Mouse (Mus musculus) lung, embryonic 14.5 days (tissue): ENCODE measurements at regions not wholly inside any gene's neighbourhood (a gene's known extent, or its start where the extent isn't known, plus 50 kb on each side); places are given as distances from the start of the nearest gene placed in this dataset.

ENCODE experiments used
- ATAC-seq: fragments of 200-750 bp; cut with Nextera tagmentation; 2 replicates; pipeline ENCODE4 v1.8.0; 2017; ENCODE audit warnings: mild to moderate bottlenecking, moderate TSS enrichment, moderate library complexity; ENCODE audit not compliant: insufficient read depth
- DNase-seq: peaks from one replicate; pipeline ENCODE4 v3.0.0-alpha.2; 2015
- H3K27ac ChIP-seq: fragments of 300-500 bp; sonication (generic); 2 replicates; pipeline ENCODE4 v1.5.1; 2014; ENCODE audit warnings: low read depth, mild to moderate bottlenecking, moderate library complexity
- H3K27me3 ChIP-seq: fragments of 300-500 bp; sonication (generic); 2 replicates; pipeline ENCODE4 v1.6.1; 2014; ENCODE audit warnings: low read length, control low read depth; ENCODE audit not compliant: insufficient read depth
- H3K36me3 ChIP-seq: fragments of 300-500 bp; sonication (generic); 2 replicates; pipeline ENCODE4 v1.6.1; 2014; ENCODE audit warnings: control low read depth; ENCODE audit not compliant: insufficient read depth
- H3K4me1 ChIP-seq: fragments of 300-500 bp; sonication (generic); 2 replicates; pipeline ENCODE4 v1.6.1; 2014; ENCODE audit warnings: antibody characterized with exemption, control low read depth; ENCODE audit not compliant: insufficient read depth
- H3K4me2 ChIP-seq: fragments of 300-500 bp; sonication (generic); 2 replicates; pipeline ENCODE4 v1.6.1; 2014; ENCODE audit warnings: mild to moderate bottlenecking
- H3K4me3 ChIP-seq: fragments of 300-500 bp; sonication (generic); 2 replicates; pipeline ENCODE4 v1.5.1; 2014; ENCODE audit warnings: low read depth, low read length
- H3K9ac ChIP-seq: fragments of 300-500 bp; sonication (generic); 2 replicates; pipeline ENCODE4 v1.6.1; 2014
- H3K9me3 ChIP-seq: fragments of 300-500 bp; sonication (generic); 2 replicates; pipeline ENCODE4 v1.6.1; 2016; ENCODE audit warnings: low read depth, low read length, control low read depth
- CTCF ChIP-seq: IDR thresholded peaks from 2 replicates; pipeline ENCODE4 v1.5.1; 2016; ENCODE audit warnings: antibody characterized with exemption, low read depth
- WGBS: fragments of 180-500 bp; shearing (Covaris S2); extraction: QIAGEN DNeasy Blood & Tissue Kit; methylation state at CpG from one replicate; pipeline ENCODE4 v1.1.7; 2014; 5-methylcytosine and 5-hydroxymethylcytosine counted together

- no peak for DNase-seq
- Histone ChIP-seq H3K36me3 (no peaks in the 10 kb centered on the region), H3K4me3 (no peak overlapping the region), H3K27me3 (no peaks in the 10 kb centered on the region), H3K9ac (no peak overlapping the region), H3K9me3 (no peaks in the 10 kb centered on the region), H3K4me1 (peaks cover 11% of the 10 kb centered on the region), H3K4me2 (no peak overlapping the region), H3K27ac (no peak overlapping the region)
- ATAC-seq: no peak
- WGBS: 69% methylated on average over 5 of the region's 5 CpGs
- no peak for TF ChIP-seq CTCF
Measured at GRCm38 (mm10) chr4:95166503-95166902, 114.5 kb upstream of the Jun start.

DNA sequence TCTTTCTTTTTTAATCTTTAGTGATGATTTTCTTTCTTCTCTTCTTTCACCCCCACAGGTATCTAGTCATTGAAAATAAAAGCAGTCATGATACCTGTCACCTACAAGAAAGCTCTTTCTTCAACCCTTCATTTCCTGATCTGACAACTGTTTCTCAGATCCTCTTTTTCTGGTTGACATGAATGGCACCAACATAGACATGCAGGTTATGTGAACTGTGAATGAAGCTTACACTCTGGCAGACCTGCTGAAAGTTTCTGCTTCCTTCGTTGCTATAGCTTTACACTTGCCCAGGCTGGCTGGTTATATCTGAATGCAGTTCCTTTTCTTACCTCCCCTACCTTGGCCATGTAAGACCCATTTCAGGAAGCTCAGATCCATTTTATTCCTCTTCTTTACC lies 115.2 kb upstream of the Jun start:
- DNase-seq (no peak), ATAC-seq (no peak)
- H3K9ac ChIP-seq: no peak overlapping the region
- H3K36me3 ChIP-seq: no peaks in the 10 kb centered on the region
- no peaks in the 10 kb centered on the region for H3K9me3 ChIP-seq
- 87% methylated on average over 1 of the region's 1 CpGs for WGBS
- no peak for TF ChIP-seq CTCF
- H3K4me1 ChIP-seq: peaks cover 11% of the 10 kb centered on the region
- no peak overlapping the region for H3K4me3 ChIP-seq
- no peak overlapping the region for H3K27ac ChIP-seq
- H3K4me2 ChIP-seq: no peak overlapping the region
- H3K27me3 ChIP-seq: no peaks in the 10 kb centered on the region

GRCm38 (mm10) chr4:95169702-95170101 lies 117.7 kb upstream of the Jun start:
- H3K27ac ChIP-seq: no peak overlapping the region
- no peak overlapping the region for H3K4me2 ChIP-seq
- peaks cover 3% of the 10 kb centered on the region; the same call in 1 of the 2 replicates for H3K4me1 ChIP-seq
- WGBS: 38% methylated on average over 2 of the region's 2 CpGs
- no peak overlapping the region for H3K4me3 ChIP-seq
- H3K9ac ChIP-seq: no peak overlapping the region
- H3K27me3 ChIP-seq: no peaks in the 10 kb centered on the region
- DNase-seq (peak; percentile 61), ATAC-seq (peak; percentile 74)
- no peaks in the 10 kb centered on the region for H3K36me3 ChIP-seq
- no peaks in the 10 kb centered on the region for H3K9me3 ChIP-seq
- TF ChIP-seq CTCF: no peak

DNA sequence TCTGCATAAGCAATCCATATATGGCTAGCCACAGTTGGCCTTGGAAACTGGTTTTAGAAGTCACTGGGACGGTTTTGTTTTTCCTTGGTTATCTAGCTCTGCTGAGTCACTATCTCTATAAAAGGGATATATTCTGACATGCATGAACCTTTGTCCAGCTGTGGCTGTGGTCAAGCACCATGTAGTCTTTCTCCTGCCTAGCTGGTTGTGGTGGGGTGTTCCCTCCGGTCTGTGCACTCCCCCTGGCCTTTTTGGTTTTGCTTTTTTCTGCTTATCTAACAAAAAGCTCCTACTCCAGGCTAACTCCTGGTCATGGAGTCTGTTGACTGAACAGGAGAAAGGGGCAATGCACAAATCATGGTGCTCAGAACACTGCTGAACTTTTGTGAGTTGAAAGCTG lies 125.7 kb upstream of the Jun start:
- no peaks in the 10 kb centered on the region for H3K9me3 ChIP-seq
- no peak for DNase-seq
- H3K9ac ChIP-seq: no peak overlapping the region
- H3K27ac ChIP-seq: no peak overlapping the region
- no peaks in the 10 kb centered on the region for H3K27me3 ChIP-seq
- H3K4me1 ChIP-seq: no peaks in the 10 kb centered on the region
- H3K4me2 ChIP-seq: no peak overlapping the region
- H3K4me3 ChIP-seq: no peak overlapping the region
- no peak for TF ChIP-seq CTCF
- WGBS: 66% methylated on average over 2 of the region's 2 CpGs
- no peak for ATAC-seq
- H3K36me3 ChIP-seq: no peaks in the 10 kb centered on the region

- TF ChIP-seq CTCF: no peak
- 47% methylated on average over 3 of the region's 3 CpGs for WGBS
- no peak overlapping the region for H3K4me3 ChIP-seq
- H3K27me3 ChIP-seq: no peaks in the 10 kb centered on the region
- no peak overlapping the region for H3K9ac ChIP-seq
- DNase-seq: no peak
- H3K4me1 ChIP-seq: no peaks in the 10 kb centered on the region
- no peaks in the 10 kb centered on the region for H3K9me3 ChIP-seq
- no peaks in the 10 kb centered on the region for H3K36me3 ChIP-seq
- no peak overlapping the region for H3K27ac ChIP-seq
- H3K4me2 ChIP-seq: no peak overlapping the region
- no peak for ATAC-seq
Measured at GRCm38 (mm10) chr4:95178467-95178866, 126.4 kb upstream of the Jun start.

- no peak overlapping the region for H3K9ac ChIP-seq
- no peak overlapping the region for H3K4me3 ChIP-seq
- WGBS: 71% methylated on average over 8 of the region's 8 CpGs
- H3K36me3 ChIP-seq: no peaks in the 10 kb centered on the region
- no peak overlapping the region for H3K27ac ChIP-seq
- DNase-seq (no peak), ATAC-seq (no peak)
- H3K9me3 ChIP-seq: no peaks in the 10 kb centered on the region
- no peaks in the 10 kb centered on the region for H3K27me3 ChIP-seq
- TF ChIP-seq CTCF: no peak
- no peak overlapping the region for H3K4me2 ChIP-seq
- no peaks in the 10 kb centered on the region for H3K4me1 ChIP-seq
Measured at GRCm38 (mm10) chr4:95178900-95179299, 126.9 kb upstream of the Jun start.

- H3K27me3 ChIP-seq: no peaks in the 10 kb centered on the region
- ATAC-seq (no peak), DNase-seq (no peak)
- WGBS: 92% methylated on average over 5 of the region's 5 CpGs
- H3K4me3 ChIP-seq: no peak overlapping the region
- H3K27ac ChIP-seq: no peak overlapping the region
- no peak for TF ChIP-seq CTCF
- no peaks in the 10 kb centered on the region for H3K36me3 ChIP-seq
- H3K4me2 ChIP-seq: no peak overlapping the region
- H3K4me1 ChIP-seq: no peaks in the 10 kb centered on the region
- H3K9ac ChIP-seq: no peak overlapping the region
- H3K9me3 ChIP-seq: no peaks in the 10 kb centered on the region
Measured at GRCm38 (mm10) chr4:95180446-95180845, 128.4 kb upstream of the Jun start.

- H3K27ac ChIP-seq: no peak overlapping the region
- H3K27me3 ChIP-seq: no peaks in the 10 kb centered on the region
- no peaks in the 10 kb centered on the region for H3K9me3 ChIP-seq
- no peaks in the 10 kb centered on the region for H3K4me1 ChIP-seq
- no peak overlapping the region for H3K4me2 ChIP-seq
- TF ChIP-seq CTCF: no peak
- no peak overlapping the region for H3K9ac ChIP-seq
- no peak for ATAC-seq
- H3K4me3 ChIP-seq: no peak overlapping the region
- no peaks in the 10 kb centered on the region for H3K36me3 ChIP-seq
- no peak for DNase-seq
Measured at GRCm38 (mm10) chr4:95180999-95181398, 129.0 kb upstream of the Jun start.
